Mouse (Mus musculus): Measurements from ENCODE around the gene Acpp. TPM values are rescaled to one million over a fixed set of nuclear protein-coding genes. Genes with fewer than 3 reads are reported as not detected.

Acpp gene
- total and polyA plus RNA-seq, 3 experiments = 0.27 to 0.97 (median 0.30) TPM

GRCm38 (mm10) chr9:104316351-104316750 is 21.2 kb downstream of the Acpp start:
- Histone ChIP-seq H3K4me3 (replicated peaks in 1 of 3; ENCODE audit: low read depth in 2 of 3, low read length in 2 of 3, poor library complexity in 1 of 3) (no peak overlapping the region), H3K4me1 (ENCODE audit: control insufficient read depth in 1 of 2, insufficient read depth in 2 of 2) (peaks cover 0 to 2% of the 10 kb centered on the region in 2 experiments; a peak in 2 of 4 replicates), H3K9ac (ENCODE audit: insufficient read depth, low read depth) (no peak overlapping the region), H3K27me3 (replicated peaks) (no peaks in the 10 kb centered on the region), H3K36me3 (replicated peaks in 1 of 2; ENCODE audit: control insufficient read depth in 1 of 2, insufficient read depth in 1 of 2, low read length in 1 of 2) (no peaks in the 10 kb centered on the region), H3K27ac (ENCODE audit: insufficient read depth, low read depth) (no peak overlapping the region), H3K79me2 (replicated peaks; ENCODE audit: control insufficient read depth, extremely low read depth, insufficient read depth, poor library complexity, severe bottlenecking) (no peaks in the 10 kb centered on the region), H3K9me3 (replicated peaks; ENCODE audit: low read length) (no peaks in the 10 kb centered on the region), H3K4me2 (ENCODE audit: insufficient read depth, low read depth, poor library complexity, severe bottlenecking) (no peak overlapping the region)
- DNase-seq (ENCODE audit: extremely low read depth) = no peak
- dilution Hi-C loops (cut with MboI; ENCODE audit: extremely low pct_ligation_motif_present, extremely low pct_unique_long_range_greater_than_20kb, low sequenced_read_pairs) (no loop called here), in situ Hi-C loops (cut with MboI; ENCODE audit: low pct_ligation_motif_present, low pct_unique_long_range_greater_than_20kb, low sequenced_read_pairs) (no loop called here)
- TF ChIP-seq CHD2 (IDR thresholded peaks at IDR 0.05; ENCODE audit: low read length) (no peak), MXI1 (IDR thresholded peaks at IDR 0.05; ENCODE audit: low read depth, low read length) (no peak), ETS1 (conservative IDR thresholded peaks at IDR 0.05; ENCODE audit: low read depth, low read length) (no peak), RCOR1 (conservative IDR thresholded peaks at IDR 0.05; ENCODE audit: low read depth, low read length) (no peak), ZMIZ1 (IDR thresholded peaks at IDR 0.05; ENCODE audit: low read depth, low read length) (no peak), POLR2A (IDR thresholded peaks at IDR 0.05; ENCODE audit: low read depth, low read length) (no peak), CHD1 (IDR thresholded peaks at IDR 0.05; ENCODE audit: low read depth, low read length) (no peak), RAD21 (IDR thresholded peaks at IDR 0.05; ENCODE audit: low read depth, low read length) (no peak), NRF1 (IDR thresholded peaks at IDR 0.05; ENCODE audit: low read depth, low read length) (no peak), EP300 (IDR thresholded peaks at IDR 0.05; ENCODE audit: low read length) (no peak)

- Histone ChIP-seq H3K79me2 (replicated peaks; ENCODE audit: control insufficient read depth, extremely low read depth, insufficient read depth, poor library complexity, severe bottlenecking) (no peaks in the 10 kb centered on the region), H3K4me1 (ENCODE audit: control insufficient read depth in 1 of 2, insufficient read depth in 2 of 2) (peaks cover 0 to 2% of the 10 kb centered on the region in 2 experiments; a peak in 2 of 4 replicates), H3K9ac (ENCODE audit: insufficient read depth, low read depth) (no peak overlapping the region), H3K27me3 (replicated peaks) (no peaks in the 10 kb centered on the region), H3K9me3 (replicated peaks; ENCODE audit: low read length) (no peaks in the 10 kb centered on the region), H3K36me3 (replicated peaks in 1 of 2; ENCODE audit: control insufficient read depth in 1 of 2, insufficient read depth in 1 of 2, low read length in 1 of 2) (no peaks in the 10 kb centered on the region), H3K27ac (ENCODE audit: insufficient read depth, low read depth) (no peak overlapping the region), H3K4me3 (replicated peaks in 1 of 3; ENCODE audit: low read depth in 2 of 3, low read length in 2 of 3, poor library complexity in 1 of 3) (no peak overlapping the region), H3K4me2 (ENCODE audit: insufficient read depth, low read depth, poor library complexity, severe bottlenecking) (no peak overlapping the region)
- TF ChIP-seq MAX (IDR thresholded peaks at IDR 0.05; ENCODE audit: low read length) (no peak), MYC (IDR thresholded peaks at IDR 0.05; ENCODE audit: low read depth, low read length) (peak; percentile 64; the same call in 1 of the 2 replicates), SMC3 (IDR thresholded peaks at IDR 0.05; ENCODE audit: low read depth, low read length) (peak; percentile 95), RAD21 (IDR thresholded peaks at IDR 0.05; ENCODE audit: low read depth, low read length) (peak; percentile 80), JUN (IDR thresholded peaks at IDR 0.05; ENCODE audit: insufficient read depth, low read depth, low read length) (no peak), CTCF (conservative IDR thresholded peaks at IDR 0.05 in 1 of 2, IDR thresholded peaks at IDR 0.05 in 1 of 2; ENCODE audit: low read depth in 2 of 2, low read length in 2 of 2) (peak; percentile 20 to 86; a peak in 2 of 4 replicates), ZC3H11A (IDR thresholded peaks at IDR 0.05; ENCODE audit: low read depth, low read length) (peak; percentile 60; the same call in 1 of the 2 replicates), ZMIZ1 (IDR thresholded peaks at IDR 0.05; ENCODE audit: low read depth, low read length) (no peak)
- in situ Hi-C loops (cut with MboI; ENCODE audit: low pct_ligation_motif_present, low pct_unique_long_range_greater_than_20kb, low sequenced_read_pairs) (no loop called here), dilution Hi-C loops (cut with MboI; ENCODE audit: extremely low pct_ligation_motif_present, extremely low pct_unique_long_range_greater_than_20kb, low sequenced_read_pairs) (no loop called here)
- peak; percentile 55 for DNase-seq (ENCODE audit: extremely low read depth)
Measured at GRCm38 (mm10) chr9:104315499-104315898, 22.0 kb downstream of the Acpp start.

All from CH12.LX (cell line).